ENCODE assay signal across 8 mouse cellular contexts in the genomic region with DNA sequence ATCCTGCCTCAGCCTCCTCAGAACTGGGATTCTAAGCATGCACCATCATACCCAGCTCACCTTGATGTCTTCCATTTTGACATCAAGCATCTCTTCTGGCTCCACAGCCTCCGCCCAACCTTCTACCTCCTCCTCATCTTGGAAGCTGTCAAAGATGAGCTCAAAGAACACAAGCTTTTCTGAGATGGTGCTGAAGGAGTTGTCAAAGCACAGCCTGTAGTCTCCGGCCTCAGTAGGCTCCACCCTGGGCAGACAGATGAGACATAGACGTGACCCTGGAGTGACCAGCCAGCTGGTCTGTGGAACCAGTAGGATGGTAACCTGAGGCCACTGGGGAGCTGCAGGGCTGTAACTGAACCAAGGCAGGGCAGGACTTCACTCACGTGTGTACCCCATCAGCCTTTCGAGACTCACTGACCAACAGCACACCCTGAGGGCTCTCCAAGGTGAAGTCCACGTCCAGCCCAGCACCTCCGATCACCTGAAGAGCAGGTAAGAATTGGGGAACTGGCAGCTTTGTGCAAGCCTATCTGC. TPM values are rescaled to one million over a fixed set of nuclear protein-coding genes. Genes with fewer than 3 reads are reported as not detected.
DNase-seq lines count a peak whose midpoint lies in the region; ATAC-seq lines count a peak whose summit lies in the region.

No protein-coding gene starts in this region.

- DNase-seq in cerebellum, adult 9-10 months: peak; percentile 52
- no peak for DNase-seq in cerebellum, postnatal 36 days
- DNase-seq in 3T3-L1 (ENCODE audit: low read depth, low spot score): peak; percentile 27
- no peak for DNase-seq in gastrocnemius, postnatal 4 days (ENCODE audit: low spot score in 2 of 2)
- DNase-seq in adrenal gland, adult 8-10 months: no peak

- no peaks in the 10 kb centered on the region for H3K9me3 ChIP-seq in forebrain, embryonic 12.5 days
- H3K9me3 ChIP-seq in limb, embryonic 15.5 days: no peaks in the 10 kb centered on the region

- peak overlapping the region; percentile 66 for H3K4me2 ChIP-seq in forebrain, embryonic 12.5 days
- peak overlapping the region; percentile 75 for H3K4me2 ChIP-seq in limb, embryonic 15.5 days

- H3K4me1 ChIP-seq in forebrain, embryonic 12.5 days: peaks cover 18% of the 10 kb centered on the region
- H3K4me1 ChIP-seq in limb, embryonic 15.5 days: peaks cover 21% of the 10 kb centered on the region

- no peak for ATAC-seq in forebrain, embryonic 12.5 days (ENCODE audit: low FRiP score)
- ATAC-seq in limb, embryonic 15.5 days (ENCODE audit: insufficient number of reproducible peaks, low FRiP score, low TSS enrichment, low read depth): no peak
- ATAC-seq in megakaryocyte progenitor cell, adult 5-6 weeks (replicated peaks; ENCODE audit: poor library complexity): no peak

- peak overlapping the region; percentile 71 for H3K9ac ChIP-seq in forebrain, embryonic 12.5 days
- H3K9ac ChIP-seq in limb, embryonic 15.5 days: 0 out of 2 replicates have a peak overlapping the region, but pooled peaks have one; percentile 72

- no peaks in the 10 kb centered on the region for H3K27me3 ChIP-seq in forebrain, embryonic 12.5 days
- H3K27me3 ChIP-seq in limb, embryonic 15.5 days: no peaks in the 10 kb centered on the region

- H3K27ac ChIP-seq in forebrain, embryonic 12.5 days: no peak overlapping the region
- no peak overlapping the region for H3K27ac ChIP-seq in limb, embryonic 15.5 days

- H3K36me3 ChIP-seq in forebrain, embryonic 12.5 days (replicated peaks): peaks cover 47% of the 10 kb centered on the region
- H3K36me3 ChIP-seq in limb, embryonic 15.5 days: peaks cover 51% of the 10 kb centered on the region

- 82% methylated on average over 7 of the region's 7 CpGs for WGBS in forebrain, embryonic 12.5 days
- WGBS in limb, embryonic 15.5 days: 67% methylated on average over 7 of the region's 7 CpGs

- peak overlapping the region; percentile 71 for H3K4me3 ChIP-seq in forebrain, embryonic 12.5 days (replicated peaks)
- peak overlapping the region; percentile 82 for H3K4me3 ChIP-seq in limb, embryonic 15.5 days

RNA-seq across cellular contexts. Expression of gene Tmed1, which starts 1.1 kb away (rescaled TPM):
- 68.0 and 68.2 TPM in 2 replicates for polyA plus RNA-seq in forebrain, embryonic 12.5 days (2016; fragmentation: Nextera tagmentation; extraction: Ambion mirVana)
- 123 and 132 TPM in 2 replicates for polyA plus RNA-seq in limb, embryonic 15.5 days (2015; fragmentation: Nextera tagmentation; extraction: Ambion mirVana)
- total RNA-seq in gastrocnemius, postnatal 4 days (2021): 10 to 100 TPM; 38.3 to 40.6 TPM
- 8.5 and 8.6 TPM in 2 replicates for total RNA-seq in megakaryocyte progenitor cell, adult 5-6 weeks (2015)
- total RNA-seq in megakaryocyte progenitor cell, adult 5-6 weeks (2017): 16.2 and 19.5 TPM in 2 replicates
- 10 to 100 TPM; 33.2 to 41.1 (median 37.1) TPM for total RNA-seq in adrenal gland, adult 8-10 months (2022)

RNA-seq across cellular contexts. Expression of gene AB124611, which starts 17.0 kb away (rescaled TPM):
- polyA plus RNA-seq in forebrain, embryonic 12.5 days (2016; fragmentation: Nextera tagmentation; extraction: Ambion mirVana): 4.9 and 7.2 TPM in 2 replicates
- polyA plus RNA-seq in limb, embryonic 15.5 days (2015; fragmentation: Nextera tagmentation; extraction: Ambion mirVana): 3.5 and 3.6 TPM in 2 replicates
- total RNA-seq in gastrocnemius, postnatal 4 days (2021): 1 to 10 TPM; 1.9 to 2.0 TPM
- total RNA-seq in megakaryocyte progenitor cell, adult 5-6 weeks (2015): 17.9 and 28.6 TPM in 2 replicates
- 29.6 and 45.9 TPM in 2 replicates for total RNA-seq in megakaryocyte progenitor cell, adult 5-6 weeks (2017)
- 1 to 10 TPM in 3 of 4 experiments, under 1 TPM in 1; 0.77 to 2.3 (median 1.6) TPM for total RNA-seq in adrenal gland, adult 8-10 months (2022)

RNA-seq across cellular contexts. Expression of gene Carm1, which starts 37.8 kb away (rescaled TPM):
- polyA plus RNA-seq in forebrain, embryonic 12.5 days (2016; fragmentation: Nextera tagmentation; extraction: Ambion mirVana): 54.7 and 62.5 TPM in 2 replicates
- 47.3 and 53.2 TPM in 2 replicates for polyA plus RNA-seq in limb, embryonic 15.5 days (2015; fragmentation: Nextera tagmentation; extraction: Ambion mirVana)
- total RNA-seq in gastrocnemius, postnatal 4 days (2021): 10 to 100 TPM; 81.9 to 91.2 TPM
- 49.4 and 56.5 TPM in 2 replicates for total RNA-seq in megakaryocyte progenitor cell, adult 5-6 weeks (2015)
- total RNA-seq in megakaryocyte progenitor cell, adult 5-6 weeks (2017): 21.1 and 21.8 TPM in 2 replicates
- 10 to 100 TPM; 37.7 to 59.2 (median 52.6) TPM for total RNA-seq in adrenal gland, adult 8-10 months (2022)

Comparison
In these comparisons a context has a peak if more than half of its experiments do, and no peak if none do; other contexts are left out.
1. DNase-seq: peak in cerebellum, adult 9-10 months (single experiment) and 3T3-L1 (single experiment); none in cerebellum, postnatal 36 days (0 of 2), gastrocnemius, postnatal 4 days (0 of 2) and adrenal gland, adult 8-10 months (single experiment).
2. RNA of gene AB124611, which starts 17.0 kb away (total RNA-seq): 17.9 to 45.9 TPM in megakaryocyte progenitor cell, adult 5-6 weeks; 1.9 to 2.0 TPM in gastrocnemius, postnatal 4 days and 0.77 to 2.3 TPM in adrenal gland, adult 8-10 months; every median in the first group is over 4 times any median in the second.